Mouse (Mus musculus): ENCODE measurements around the gene Slc36a2. TPM values are rescaled to one million over a fixed set of nuclear protein-coding genes. Genes with fewer than 3 reads are reported as not detected.

Slc36a2 gene
- total and polyA plus RNA-seq, 3 experiments = 0.04 to 0.17 TPM; not detected in 1

DNA sequence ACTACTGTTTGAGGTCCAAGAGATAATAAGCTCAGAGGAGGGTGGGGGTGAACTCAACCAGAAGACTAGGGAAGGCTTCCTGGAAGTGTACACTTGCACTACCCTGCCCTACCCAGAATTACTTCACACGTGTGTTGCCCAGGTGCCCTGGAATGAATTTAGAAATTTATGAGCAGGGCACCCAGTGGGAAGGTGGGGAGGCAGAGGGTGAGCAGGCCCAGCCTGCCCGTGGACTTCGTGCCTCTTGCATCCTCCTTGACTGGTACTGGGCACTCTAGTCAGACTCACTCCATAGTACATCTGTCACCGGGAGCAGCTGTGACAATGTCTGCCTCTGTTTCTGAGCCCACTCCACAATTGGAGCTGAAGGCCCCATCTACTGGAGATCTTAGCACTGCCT, 28.6 kb upstream of the Slc36a2 start:
- TF ChIP-seq CTCF (conservative IDR thresholded peaks at IDR 0.05 in 1 of 2, IDR thresholded peaks at IDR 0.05 in 1 of 2; ENCODE audit: low read depth in 2 of 2, low read length in 2 of 2) = no peak
- no peak for TF ChIP-seq USF2 (conservative IDR thresholded peaks at IDR 0.05; ENCODE audit: low read depth, low read length)
- TF ChIP-seq MYC (IDR thresholded peaks at IDR 0.05; ENCODE audit: low read depth, low read length) = no peak
- TF ChIP-seq EP300 (IDR thresholded peaks at IDR 0.05; ENCODE audit: low read length) = no peak
- no peak for TF ChIP-seq ZC3H11A (IDR thresholded peaks at IDR 0.05; ENCODE audit: low read depth, low read length)
- TF ChIP-seq MEF2A (IDR thresholded peaks at IDR 0.05; ENCODE audit: borderline replicate concordance, low read depth, low read length) = no peak
- H3K9me3 ChIP-seq (replicated peaks; ENCODE audit: low read length) = no peaks in the 10 kb centered on the region
- no peaks in the 10 kb centered on the region for H3K27me3 ChIP-seq (replicated peaks)
- H3K27ac ChIP-seq (ENCODE audit: insufficient read depth, low read depth) = no peak overlapping the region
- no peak overlapping the region for H3K4me2 ChIP-seq (ENCODE audit: insufficient read depth, low read depth, poor library complexity, severe bottlenecking)
- no peaks in the 10 kb centered on the region for H3K79me2 ChIP-seq (replicated peaks; ENCODE audit: control insufficient read depth, extremely low read depth, insufficient read depth, poor library complexity, severe bottlenecking)
- DNase-seq (ENCODE audit: extremely low read depth) = no peak
- in situ Hi-C loops (cut with MboI; ENCODE audit: low pct_ligation_motif_present, low pct_unique_long_range_greater_than_20kb, low sequenced_read_pairs) (no loop called here), dilution Hi-C loops (cut with MboI; ENCODE audit: extremely low pct_ligation_motif_present, extremely low pct_unique_long_range_greater_than_20kb, low sequenced_read_pairs) (no loop called here)
- peaks cover 0 to 39% of the 10 kb centered on the region in 2 experiments for H3K36me3 ChIP-seq (replicated peaks in 1 of 2; ENCODE audit: control insufficient read depth in 1 of 2, insufficient read depth in 1 of 2, low read length in 1 of 2)
- no peak overlapping the region for H3K9ac ChIP-seq (ENCODE audit: insufficient read depth, low read depth)
- H3K4me3 ChIP-seq (replicated peaks in 1 of 3; ENCODE audit: low read depth in 2 of 3, low read length in 2 of 3, poor library complexity in 1 of 3) = no peak overlapping the region
- peaks cover 0 to 1% of the 10 kb centered on the region in 2 experiments; a peak in 1 of 4 replicates for H3K4me1 ChIP-seq (ENCODE audit: control insufficient read depth in 1 of 2, insufficient read depth in 2 of 2)

DNA sequence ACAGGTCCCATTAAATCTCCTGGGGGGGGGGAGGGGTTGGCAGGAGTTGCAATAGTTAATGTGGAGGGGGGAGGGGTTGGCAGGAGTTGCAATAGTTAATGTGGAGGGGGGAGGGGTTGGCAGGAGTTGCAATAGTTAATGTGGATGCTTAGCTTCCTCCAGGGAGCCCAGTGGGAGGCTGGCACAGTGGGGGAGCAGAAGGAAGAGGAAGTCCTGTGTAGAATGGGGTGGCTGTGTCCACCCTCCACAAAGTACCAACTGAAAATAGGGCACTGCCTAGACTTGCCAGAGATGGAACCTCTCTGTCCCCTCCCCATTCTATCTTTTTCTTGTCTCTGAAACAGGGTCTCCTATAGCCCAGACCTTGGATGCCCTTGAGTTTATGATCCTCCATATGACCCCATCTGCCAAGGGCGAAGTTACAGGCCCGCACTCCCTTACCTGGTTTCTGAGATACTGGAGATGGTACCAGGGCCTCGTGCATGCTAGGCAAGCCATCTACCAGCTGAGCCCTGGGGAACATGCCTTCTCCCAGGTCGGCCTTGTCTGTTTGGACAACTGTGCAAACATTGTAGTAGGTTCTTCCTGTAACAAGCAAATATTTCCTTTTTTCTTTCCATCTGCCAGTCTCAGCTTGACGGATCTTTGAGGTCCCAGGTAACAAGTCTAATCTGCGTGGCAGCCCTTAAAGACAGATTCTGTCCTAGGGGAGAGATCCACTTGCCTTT, 24.9 kb upstream of the Slc36a2 start:
- Histone ChIP-seq H3K9me3 (replicated peaks; ENCODE audit: low read length) (no peaks in the 10 kb centered on the region), H3K79me2 (replicated peaks; ENCODE audit: control insufficient read depth, extremely low read depth, insufficient read depth, poor library complexity, severe bottlenecking) (no peaks in the 10 kb centered on the region), H3K36me3 (replicated peaks in 1 of 2; ENCODE audit: control insufficient read depth in 1 of 2, insufficient read depth in 1 of 2, low read length in 1 of 2) (peaks cover 0 to 16% of the 10 kb centered on the region in 2 experiments), H3K27me3 (replicated peaks) (no peaks in the 10 kb centered on the region), H3K9ac (ENCODE audit: insufficient read depth, low read depth) (no peak overlapping the region), H3K4me1 (ENCODE audit: control insufficient read depth in 1 of 2, insufficient read depth in 2 of 2) (peaks cover 3 to 13% of the 10 kb centered on the region in 2 experiments), H3K27ac (ENCODE audit: insufficient read depth, low read depth) (no peak overlapping the region), H3K4me2 (ENCODE audit: insufficient read depth, low read depth, poor library complexity, severe bottlenecking) (no peak overlapping the region), H3K4me3 (replicated peaks in 1 of 3; ENCODE audit: low read depth in 2 of 3, low read length in 2 of 3, poor library complexity in 1 of 3) (no peak overlapping the region)
- no peak for TF ChIP-seq KAT2A (IDR thresholded peaks at IDR 0.05; ENCODE audit: insufficient replicate concordance, low read length)
- TF ChIP-seq CHD2 (IDR thresholded peaks at IDR 0.05; ENCODE audit: low read length) = no peak
- no peak for TF ChIP-seq NELFE (IDR thresholded peaks at IDR 0.05; ENCODE audit: low read depth, low read length)
- no peak for DNase-seq (ENCODE audit: extremely low read depth)
- in situ Hi-C loops (cut with MboI; ENCODE audit: low pct_ligation_motif_present, low pct_unique_long_range_greater_than_20kb, low sequenced_read_pairs) (loop anchor here (5.0 to 10.0 kb wide), 2 partner anchors 43 to 175 kb away; no protein-coding TSS in a partner anchor), dilution Hi-C loops (cut with MboI; ENCODE audit: extremely low pct_ligation_motif_present, extremely low pct_unique_long_range_greater_than_20kb, low sequenced_read_pairs) (no loop called here)

DNA sequence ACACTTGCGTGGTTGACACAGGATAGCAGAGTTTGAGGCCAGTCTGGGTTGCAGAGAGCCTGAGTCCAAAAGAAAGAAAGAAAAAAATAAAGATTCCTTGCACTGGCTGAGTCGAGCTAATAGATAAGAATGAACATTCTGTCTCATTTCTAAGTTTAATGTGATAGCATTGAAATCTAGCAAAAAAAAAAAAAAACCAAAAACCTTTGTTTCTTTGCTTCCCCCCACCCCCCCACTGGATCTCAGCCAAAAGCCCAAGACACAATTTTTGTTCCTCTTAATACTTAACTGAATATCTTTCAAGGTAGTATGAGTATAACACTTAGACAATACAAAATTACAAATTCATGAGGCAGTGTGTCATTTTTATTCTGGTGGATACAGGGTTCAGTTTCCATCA, 24.2 kb upstream of the Slc36a2 start:
- no peak overlapping the region for H3K27ac ChIP-seq (ENCODE audit: insufficient read depth, low read depth)
- dilution Hi-C loops (cut with MboI; ENCODE audit: extremely low pct_ligation_motif_present, extremely low pct_unique_long_range_greater_than_20kb, low sequenced_read_pairs) = no loop called here

More for the DNA sequence above, 24.2 kb upstream of the Slc36a2 start:
- in situ Hi-C loops (cut with MboI; ENCODE audit: low pct_ligation_motif_present, low pct_unique_long_range_greater_than_20kb, low sequenced_read_pairs) = loop anchor here (5.0 to 10.0 kb wide), 2 partner anchors 43 to 176 kb away; no protein-coding TSS in a partner anchor
- H3K9ac ChIP-seq (ENCODE audit: insufficient read depth, low read depth) = no peak overlapping the region
- DNase-seq (ENCODE audit: extremely low read depth) = no peak
- TF ChIP-seq ZMIZ1 (IDR thresholded peaks at IDR 0.05; ENCODE audit: low read depth, low read length) (no peak), PAX5 (IDR thresholded peaks at IDR 0.05; ENCODE audit: low read length) (no peak), POLR2A (IDR thresholded peaks at IDR 0.05; ENCODE audit: low read depth, low read length) (no peak), BHLHE40 (IDR thresholded peaks at IDR 0.05; ENCODE audit: low read depth, low read length) (no peak), USF2 (conservative IDR thresholded peaks at IDR 0.05; ENCODE audit: low read depth, low read length) (no peak), CHD2 (IDR thresholded peaks at IDR 0.05; ENCODE audit: low read length) (no peak), ZKSCAN1 (IDR thresholded peaks at IDR 0.05; ENCODE audit: borderline replicate concordance, low read depth, low read length) (no peak), CTCF (conservative IDR thresholded peaks at IDR 0.05 in 1 of 2, IDR thresholded peaks at IDR 0.05 in 1 of 2; ENCODE audit: low read depth in 2 of 2, low read length in 2 of 2) (no peak), NELFE (IDR thresholded peaks at IDR 0.05; ENCODE audit: low read depth, low read length) (no peak), ZNF384 (IDR thresholded peaks at IDR 0.05; ENCODE audit: low read depth, low read length) (no peak), MAFK (IDR thresholded peaks at IDR 0.05; ENCODE audit: insufficient replicate concordance, low read length) (no peak), RCOR1 (conservative IDR thresholded peaks at IDR 0.05; ENCODE audit: low read depth, low read length) (no peak)
- H3K79me2 ChIP-seq (replicated peaks; ENCODE audit: control insufficient read depth, extremely low read depth, insufficient read depth, poor library complexity, severe bottlenecking) = no peaks in the 10 kb centered on the region
- H3K27me3 ChIP-seq (replicated peaks) = peaks cover 3% of the 10 kb centered on the region
- peaks cover 3 to 13% of the 10 kb centered on the region in 2 experiments for H3K4me1 ChIP-seq (ENCODE audit: control insufficient read depth in 1 of 2, insufficient read depth in 2 of 2)
- H3K4me2 ChIP-seq (ENCODE audit: insufficient read depth, low read depth, poor library complexity, severe bottlenecking) = no peak overlapping the region
- H3K9me3 ChIP-seq (replicated peaks; ENCODE audit: low read length) = no peaks in the 10 kb centered on the region
- no peak overlapping the region for H3K4me3 ChIP-seq (replicated peaks in 1 of 3; ENCODE audit: low read depth in 2 of 3, low read length in 2 of 3, poor library complexity in 1 of 3)
- peaks cover 0 to 10% of the 10 kb centered on the region in 2 experiments for H3K36me3 ChIP-seq (replicated peaks in 1 of 2; ENCODE audit: control insufficient read depth in 1 of 2, insufficient read depth in 1 of 2, low read length in 1 of 2)
